Mouse (Mus musculus) kidney, adult 18-20 months (tissue): ENCODE data around the gene Tmem207.
"Not testable (repeated sequence)": the region's sequence is repeated elsewhere in the genome, so short reads cannot be mapped to it uniquely, and the experiment has no call there.

Experiments
- DNase-seq: peaks from one replicate; pipeline ENCODE4 v3.0.0; 2021

The Tmem207 gene

DNA sequence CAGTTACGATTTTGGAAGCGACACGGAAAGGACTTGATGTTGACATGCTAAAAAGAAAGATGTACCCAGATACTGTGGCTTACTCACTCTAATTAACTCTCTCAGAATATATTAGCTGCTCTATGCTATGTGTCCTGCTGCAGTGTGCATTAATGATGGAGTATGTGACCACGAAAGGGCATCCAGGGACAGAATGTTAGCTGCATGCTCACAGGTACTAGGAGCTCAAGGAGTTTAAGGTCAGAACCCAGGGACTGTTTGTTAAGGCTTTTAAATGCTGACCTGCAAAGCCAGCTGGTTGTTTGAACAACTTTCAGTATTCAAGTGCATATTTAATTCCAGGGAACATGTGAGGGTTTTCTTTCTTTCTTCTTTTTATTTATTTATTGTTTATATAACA, at the start of gene Tmem207:
Gene Tmem207, minus strand, starts transcription at position 101 of the 400 bp plus-strand sequence.
- no peak for DNase-seq

DNA sequence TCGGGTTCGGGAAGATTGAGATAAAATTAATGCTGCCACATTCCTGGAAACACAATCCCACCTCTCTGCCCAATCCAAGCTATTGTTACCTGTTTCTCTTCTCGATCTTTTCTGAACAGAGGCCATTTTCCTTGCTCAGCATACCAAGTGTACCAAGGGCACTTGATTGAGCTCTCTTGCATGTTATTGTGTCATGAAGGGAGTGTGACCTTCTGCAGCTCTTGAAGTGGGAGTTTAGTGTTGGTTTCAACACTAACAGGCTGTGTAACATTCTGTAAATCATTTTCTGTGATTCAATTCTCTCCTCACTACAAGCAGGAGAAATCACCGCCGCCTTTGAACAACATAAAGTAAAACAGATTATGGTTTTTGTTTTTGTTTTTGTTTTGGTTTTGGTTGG, 47.6 kb upstream of the Tmem207 start:
- DNase-seq, result no peak

DNA sequence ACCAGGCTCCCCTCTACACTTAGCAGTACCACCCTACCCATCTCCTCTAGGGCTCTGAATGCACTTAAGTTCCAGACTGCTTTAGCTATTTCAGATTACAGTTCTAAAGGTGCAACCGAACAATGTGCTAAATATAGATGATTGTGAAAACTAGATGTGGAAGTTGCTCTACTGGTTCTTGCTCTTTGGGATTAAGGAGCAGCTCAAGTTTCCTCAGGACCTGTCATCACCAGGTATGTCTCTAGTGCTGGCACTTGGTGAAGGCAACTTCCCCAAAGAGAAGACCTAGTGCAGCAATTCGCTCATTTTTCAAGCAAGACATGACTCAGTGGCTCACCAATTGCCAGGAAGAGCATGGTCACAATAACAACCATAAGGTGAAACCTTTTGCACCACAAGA, 45.3 kb upstream of the Tmem207 start:
- no peak for DNase-seq

DNA sequence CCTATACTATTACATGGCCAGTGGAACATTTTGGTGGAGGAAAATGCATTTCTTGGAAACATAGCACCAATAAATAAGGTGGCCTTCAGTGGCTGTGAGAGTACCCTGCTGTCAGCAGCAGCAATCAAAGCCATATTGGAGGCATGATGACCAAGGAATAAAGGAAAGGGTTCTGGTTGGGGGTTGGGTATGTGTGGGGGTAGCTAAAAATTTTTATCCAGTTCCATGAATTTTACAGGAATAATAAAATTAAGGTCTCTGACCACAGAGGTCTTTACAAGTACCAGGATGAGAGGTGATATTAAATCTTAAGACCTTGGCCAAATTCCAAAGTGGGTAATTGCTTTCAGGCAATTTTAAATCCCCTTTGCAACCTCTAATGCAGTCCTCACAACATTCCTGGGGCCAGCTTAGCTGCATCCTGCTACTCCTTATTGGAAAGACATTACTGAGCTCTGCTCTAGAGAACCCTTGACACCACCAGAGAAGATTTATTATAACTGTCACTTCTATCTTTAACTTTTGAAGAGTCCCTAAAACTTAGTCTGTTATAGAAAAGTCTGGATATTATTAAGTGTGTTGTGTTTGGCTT, 42.9 kb upstream of the Tmem207 start:
- no peak for DNase-seq

DNA sequence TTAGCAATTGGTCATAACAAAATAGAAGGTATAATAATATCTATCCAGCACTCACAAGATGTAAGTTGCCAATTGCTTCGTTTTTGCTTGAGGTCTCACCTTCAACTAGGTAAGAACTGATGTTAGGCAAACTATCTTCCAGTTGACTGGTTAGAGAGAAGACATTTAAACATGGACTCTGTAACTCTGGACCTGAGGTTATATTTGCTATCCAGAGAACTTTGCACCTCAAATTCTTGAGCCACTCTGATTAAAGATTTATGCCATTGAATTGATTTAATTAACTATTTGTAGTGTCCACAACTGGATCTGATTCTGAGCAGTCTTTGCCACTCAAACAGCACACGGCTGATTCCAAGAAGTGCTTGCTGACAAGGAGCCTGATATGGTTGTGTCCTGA, 36.2 kb upstream of the Tmem207 start:
- no peak for DNase-seq

DNA sequence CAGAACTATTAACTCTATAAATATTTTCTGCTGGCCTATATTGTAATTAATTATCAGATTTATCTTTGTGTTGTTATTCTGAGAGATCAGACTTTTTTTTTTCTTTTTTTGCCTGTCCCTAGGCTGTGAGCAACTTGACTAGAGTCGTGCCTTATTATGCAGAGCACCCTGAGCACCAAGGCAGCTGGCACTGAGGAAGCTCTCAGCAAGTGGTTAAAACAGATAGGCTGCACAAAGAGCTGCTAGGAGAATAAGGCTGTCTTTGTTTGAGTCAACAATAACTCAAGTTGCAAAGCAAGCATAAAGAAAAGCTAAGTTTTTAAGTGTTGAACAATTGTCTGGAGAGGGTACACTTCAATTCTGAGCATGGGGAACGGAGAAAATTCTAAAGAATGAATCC, 35.2 kb upstream of the Tmem207 start:
- no peak for DNase-seq

DNA sequence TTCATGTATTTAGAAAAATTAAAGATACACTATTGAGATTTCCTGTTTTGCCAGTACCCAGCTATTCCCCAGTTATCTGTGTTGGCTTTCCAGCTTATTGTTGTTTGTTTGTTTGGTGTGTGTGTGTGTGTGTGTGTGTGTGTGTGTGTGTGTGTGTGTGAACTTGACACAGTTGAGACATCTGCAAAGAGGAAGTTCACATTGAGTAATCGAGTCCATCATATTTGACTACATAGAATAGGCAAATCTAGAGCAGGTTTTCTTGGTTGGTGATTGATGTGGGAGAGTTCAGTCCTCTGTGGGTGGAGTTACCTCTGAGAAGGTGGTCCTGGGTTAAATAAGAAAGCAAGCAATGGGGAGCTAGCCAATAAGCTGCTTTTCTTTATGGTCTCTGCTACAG, 32.2 kb upstream of the Tmem207 start:
- DNase-seq, result no peak

DNA sequence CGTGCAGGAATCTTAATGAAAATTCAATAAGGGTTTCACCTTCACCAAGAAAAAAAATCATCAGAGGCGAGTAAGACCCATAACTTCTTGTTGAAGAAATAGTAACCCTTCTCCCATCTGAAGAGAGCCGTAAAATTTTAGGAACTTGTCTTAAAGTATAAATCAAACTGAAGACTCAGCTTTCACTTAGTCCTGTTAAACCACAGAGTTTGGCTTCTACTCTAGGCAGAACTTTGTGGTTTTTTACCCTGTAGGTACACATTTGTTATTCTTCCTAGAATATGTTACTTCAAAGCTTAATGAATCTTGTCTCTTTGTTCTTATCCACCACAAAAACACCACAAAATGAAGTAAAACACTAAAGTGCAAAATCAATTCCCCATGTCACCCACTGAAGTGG, 25.7 kb upstream of the Tmem207 start:
- DNase-seq, result no peak

DNA sequence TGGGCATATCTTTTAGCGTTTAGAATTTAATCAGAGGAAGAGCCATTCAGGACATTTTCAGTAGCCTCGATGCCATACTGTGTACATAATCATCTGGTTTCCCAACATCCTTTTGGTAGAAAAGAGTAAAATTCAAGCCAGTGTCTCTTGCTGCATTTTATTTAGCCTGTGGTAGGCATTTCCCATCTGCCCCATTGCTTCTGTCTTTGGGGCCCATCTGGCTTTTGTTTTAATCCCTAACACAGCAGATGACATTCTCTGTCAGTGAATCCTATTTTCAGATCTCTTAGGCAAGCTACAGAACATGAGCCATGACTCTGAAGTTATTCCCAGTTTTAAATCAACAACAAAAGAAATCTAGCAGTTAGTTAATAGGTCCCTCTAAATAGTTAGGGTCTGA, 22.7 kb upstream of the Tmem207 start:
- no peak for DNase-seq

DNA sequence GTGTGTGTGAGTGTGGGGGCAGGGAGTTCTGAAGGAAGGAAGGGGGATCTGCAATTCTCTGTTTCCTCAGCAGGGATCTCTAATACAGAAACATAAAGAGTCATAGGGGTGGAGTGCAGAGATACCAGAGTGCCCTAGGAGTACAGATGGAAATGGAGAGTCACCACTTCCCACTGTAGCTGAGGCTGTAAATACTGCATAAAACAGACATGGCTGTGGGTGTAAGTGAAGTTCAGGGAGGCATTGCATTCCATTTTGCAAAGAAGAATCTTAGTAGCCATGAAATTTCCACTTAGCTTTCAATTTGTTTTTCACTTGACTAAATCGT, 20.3 kb upstream of the Tmem207 start:
- DNase-seq, result no peak

DNA sequence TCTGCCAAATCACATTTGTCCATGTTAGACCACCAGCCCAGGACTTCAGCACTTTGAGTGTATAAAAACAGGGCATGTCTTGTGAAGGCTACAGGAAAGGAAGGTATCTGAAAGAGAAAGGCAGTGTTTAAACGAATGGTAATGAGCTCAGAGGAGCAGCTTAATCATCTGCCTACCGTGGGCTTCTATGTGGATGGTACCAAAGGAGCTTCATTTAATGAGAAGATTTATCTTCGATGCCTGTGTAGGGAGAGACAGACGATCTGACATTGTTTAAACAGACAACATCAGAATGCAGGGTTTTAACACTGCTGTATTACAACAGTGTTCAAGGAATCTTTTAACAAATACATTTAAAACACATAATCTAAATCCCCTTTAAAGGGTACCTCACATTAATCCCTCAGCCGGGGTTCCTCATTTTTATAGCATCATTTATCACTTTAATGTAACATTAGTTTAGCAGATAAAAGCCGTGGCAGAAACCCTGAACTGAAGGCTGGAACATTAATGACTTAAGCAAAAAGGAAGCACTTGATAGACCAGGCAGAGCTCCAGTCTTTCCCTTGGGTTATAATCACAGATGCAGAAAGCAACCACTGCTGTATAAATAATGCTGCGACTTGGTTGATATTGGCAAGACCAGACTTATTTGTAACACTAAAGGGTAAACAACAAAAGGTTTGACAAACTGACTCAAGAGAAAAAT, 19.8 kb upstream of the Tmem207 start:
- DNase-seq, result no peak

DNA sequence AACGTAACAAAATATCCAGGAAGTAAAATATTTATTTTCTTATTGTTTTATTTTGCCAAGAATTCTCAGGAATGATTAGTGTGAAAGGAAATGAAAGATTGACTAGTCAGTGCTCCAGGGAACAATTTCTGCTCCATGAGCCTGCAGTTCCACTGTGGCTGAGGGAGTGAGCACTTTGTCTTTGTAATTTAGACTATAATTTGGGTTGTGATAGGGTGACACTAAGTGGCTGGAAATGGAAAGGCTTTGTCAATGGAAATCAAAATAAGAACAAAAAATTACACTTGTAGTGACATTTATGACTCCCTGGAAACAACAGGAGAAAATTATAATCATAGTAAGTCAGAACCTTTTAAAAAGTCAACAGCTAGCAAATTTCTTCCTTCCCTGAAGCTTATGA, 5.7 kb upstream of the Tmem207 start:
- no peak for DNase-seq

DNA sequence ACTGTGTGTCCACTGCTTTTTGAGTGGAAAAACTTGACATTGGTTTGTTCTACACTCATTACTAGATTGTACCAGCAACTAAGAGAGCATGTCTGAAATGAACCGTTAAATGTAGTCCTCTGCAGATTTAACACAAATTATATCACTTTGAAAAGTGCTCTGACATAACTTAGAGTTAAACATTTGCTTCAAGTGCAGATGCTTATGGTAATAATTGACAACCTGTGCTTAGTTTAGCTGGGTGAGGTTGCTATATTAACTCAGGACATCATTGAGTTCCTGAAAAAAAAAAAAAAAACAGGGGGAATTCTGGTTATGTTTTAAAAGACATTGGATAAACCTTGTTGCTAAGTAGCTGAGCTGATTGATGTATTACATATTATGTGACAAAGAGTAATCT, 3.9 kb upstream of the Tmem207 start:
- no peak for DNase-seq

DNA sequence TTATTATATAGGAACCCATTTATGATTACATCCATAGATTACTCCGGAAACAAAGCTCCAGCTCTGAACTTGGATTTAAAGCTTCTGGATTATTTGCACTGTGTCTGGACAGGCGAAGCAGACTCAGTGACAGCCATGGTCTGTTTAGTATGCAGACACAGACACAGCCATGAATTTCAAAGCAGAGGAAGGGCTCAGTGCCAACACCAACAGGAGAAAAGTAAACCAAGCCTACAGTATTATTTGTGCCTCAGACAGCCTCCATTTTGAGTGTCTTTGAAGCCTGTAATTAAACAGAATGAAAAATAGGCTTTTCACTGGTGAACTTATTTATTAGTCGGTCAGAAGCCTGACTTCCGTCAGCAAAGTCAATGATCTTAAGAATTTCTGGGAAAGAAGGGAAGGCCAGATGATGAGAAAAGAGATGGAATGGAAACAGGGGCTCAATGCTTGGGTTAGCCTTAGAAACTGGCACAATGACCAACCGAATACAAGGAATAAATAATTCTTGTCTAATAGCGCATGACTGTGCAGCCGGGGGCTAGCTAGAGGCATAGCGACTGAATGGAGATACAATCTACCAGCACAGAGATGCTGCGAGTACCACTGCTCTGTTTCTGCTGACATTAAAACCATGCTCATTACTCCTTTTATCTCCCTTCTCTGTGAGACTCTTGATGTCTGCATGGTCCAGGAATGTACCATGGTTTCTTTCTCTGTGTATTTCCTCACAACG, 1.5 kb upstream of the Tmem207 start:
- DNase-seq, result peak; percentile 21

DNA sequence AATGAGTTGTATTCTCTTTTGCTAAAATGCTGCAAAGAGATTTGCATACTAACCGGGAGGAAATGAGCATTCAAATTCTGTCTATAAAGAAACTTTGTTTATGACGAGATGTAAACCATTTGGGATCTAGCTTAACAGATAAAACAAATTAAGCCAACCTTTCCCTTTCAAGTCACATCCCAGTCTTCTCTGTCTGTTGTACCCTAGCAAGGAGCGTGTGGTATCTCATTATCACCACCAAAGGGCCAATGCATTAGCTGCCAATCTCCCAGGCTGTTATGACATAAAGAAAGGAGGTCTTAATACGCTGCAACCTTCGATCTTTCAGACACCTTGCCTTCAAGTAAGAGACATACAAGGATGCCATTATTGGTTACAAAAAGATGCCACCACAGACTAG, 737 bp downstream of the Tmem207 start:
- DNase-seq, result no peak

DNA sequence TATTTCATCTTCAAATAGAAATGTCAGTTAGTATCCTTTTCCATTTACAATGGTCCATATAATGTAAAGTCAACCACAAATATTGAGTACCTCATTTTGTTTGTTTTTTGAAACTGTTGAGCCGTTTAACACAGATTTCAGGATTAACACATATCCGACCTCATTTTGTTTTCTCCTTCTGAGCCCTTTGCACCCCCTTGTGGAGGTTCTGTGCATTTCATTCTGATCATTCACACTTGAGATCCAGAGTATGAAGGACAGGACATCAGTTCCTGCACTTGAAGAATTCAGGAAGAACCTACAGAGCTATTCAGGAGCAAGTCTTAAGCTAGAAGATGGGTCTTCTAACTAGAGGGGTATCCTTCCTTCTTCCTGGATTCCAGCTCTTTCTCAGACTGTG, 7.0 kb downstream of the Tmem207 start:
- DNase-seq, result peak; percentile 25

DNA sequence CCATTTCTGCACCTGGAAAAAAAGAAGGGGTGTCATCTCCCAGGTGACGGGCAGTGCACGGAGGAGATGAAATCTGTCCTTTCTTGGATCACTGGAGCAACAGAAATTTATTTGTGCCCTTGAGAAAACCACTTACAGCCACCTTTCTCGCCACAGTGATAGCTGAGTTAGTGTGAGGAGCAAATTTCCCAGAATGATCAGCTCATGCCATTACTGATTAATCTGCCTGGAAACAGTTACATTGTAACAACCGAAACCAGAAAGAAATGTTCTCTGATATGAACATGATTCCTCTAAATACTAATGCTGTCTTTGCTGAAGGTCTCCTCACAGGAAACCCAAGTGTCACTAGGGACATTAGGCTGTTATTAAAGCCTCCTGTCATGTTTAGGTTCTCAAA, 21.6 kb downstream of the Tmem207 start:
- peak; percentile 16 for DNase-seq

DNA sequence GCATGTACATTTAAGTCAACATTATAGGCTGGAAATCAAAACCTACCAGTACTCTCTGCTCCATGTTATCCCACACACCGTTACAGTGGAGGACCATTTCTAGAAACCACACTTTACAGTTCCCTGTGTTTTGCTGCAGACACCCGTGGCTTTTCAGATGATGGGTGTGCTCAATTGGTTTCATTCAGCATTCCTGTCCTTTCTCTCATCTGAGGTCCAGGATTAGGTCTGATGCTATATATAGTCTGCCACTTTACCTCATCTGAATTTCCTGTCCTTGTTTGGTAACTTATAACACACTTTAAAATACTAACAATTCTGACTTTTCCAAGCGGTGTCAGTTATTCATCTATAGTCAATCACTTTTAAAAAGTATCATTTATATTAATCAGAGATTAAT, 25.8 kb downstream of the Tmem207 start:
- DNase-seq, result no peak

DNA sequence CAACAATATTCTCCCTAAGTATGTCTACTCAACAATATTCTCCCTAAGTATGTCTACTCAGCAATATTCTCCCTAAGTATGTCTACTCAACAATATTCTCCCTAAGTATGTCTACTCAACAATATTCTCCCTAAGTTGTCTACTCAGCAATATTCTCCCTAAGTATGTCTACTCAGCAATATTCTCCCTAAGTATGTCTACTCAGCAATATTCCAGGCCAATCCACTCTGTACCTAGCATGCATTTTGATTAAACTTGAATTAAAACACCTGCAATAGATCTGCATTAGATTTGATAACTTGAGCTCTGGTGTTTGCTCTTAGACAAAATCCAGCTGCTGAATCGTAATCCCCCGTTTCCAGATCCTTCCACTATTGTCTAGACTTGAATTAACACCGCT, 26.9 kb downstream of the Tmem207 start:
- DNase-seq, result not testable (repeated sequence)

DNA sequence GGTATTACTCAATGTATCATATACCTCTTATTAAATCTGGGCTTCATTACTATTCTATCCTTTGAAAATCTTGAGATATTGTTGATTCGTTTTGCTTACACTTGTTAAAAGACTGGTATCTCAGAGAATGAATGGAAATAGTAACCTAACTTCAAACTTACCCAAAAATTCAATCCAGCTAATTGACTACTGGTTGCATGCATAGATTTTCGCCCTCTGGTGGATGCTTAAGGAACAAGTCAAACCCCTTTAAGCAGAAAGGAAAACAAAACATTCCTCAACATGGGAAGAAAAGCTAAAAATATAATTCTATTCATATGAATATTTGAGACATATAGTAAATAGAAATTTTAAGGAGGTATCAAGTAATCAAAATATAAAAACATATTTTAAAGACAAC, 30.8 kb downstream of the Tmem207 start:
- DNase-seq, result no peak

DNA sequence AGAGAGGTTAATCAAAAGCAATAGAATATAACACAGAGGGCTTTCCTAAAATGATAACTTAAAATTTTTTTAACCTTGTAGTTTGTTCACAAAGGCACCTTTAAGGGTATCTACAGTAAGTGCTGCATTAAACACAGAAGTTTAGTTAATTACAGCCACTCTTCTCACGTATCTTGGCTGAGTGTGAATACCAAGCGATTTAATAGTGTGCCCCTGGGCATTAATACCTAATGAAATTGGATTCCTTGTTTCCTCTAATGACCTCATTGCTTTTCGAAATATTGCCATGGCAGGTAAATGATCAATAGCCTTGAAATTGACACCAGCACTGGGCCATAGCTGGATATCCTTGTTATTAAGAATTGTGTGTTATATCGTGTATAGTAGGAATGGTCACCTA, 55.3 kb downstream of the Tmem207 start:
- no peak for DNase-seq

DNA sequence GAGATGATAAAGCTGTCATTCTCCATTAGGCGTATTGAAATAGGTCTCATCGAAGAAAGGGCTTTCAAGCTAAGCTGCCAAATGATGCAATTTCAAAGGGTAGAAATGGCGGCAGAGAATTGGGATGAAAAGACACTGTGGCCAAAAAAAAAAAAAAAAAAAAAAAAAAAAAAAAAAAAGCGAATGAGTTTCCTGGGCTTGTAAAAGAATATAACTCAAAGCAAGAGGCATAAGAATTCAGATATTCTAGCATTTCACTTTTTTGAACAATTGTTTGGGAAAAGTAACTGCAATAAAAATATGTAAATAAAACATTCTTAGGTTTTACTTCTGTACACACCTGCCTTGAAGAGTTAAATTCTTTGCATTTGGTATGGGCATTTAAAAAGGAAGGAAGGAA, 60.0 kb downstream of the Tmem207 start:
- no peak for DNase-seq

DNA sequence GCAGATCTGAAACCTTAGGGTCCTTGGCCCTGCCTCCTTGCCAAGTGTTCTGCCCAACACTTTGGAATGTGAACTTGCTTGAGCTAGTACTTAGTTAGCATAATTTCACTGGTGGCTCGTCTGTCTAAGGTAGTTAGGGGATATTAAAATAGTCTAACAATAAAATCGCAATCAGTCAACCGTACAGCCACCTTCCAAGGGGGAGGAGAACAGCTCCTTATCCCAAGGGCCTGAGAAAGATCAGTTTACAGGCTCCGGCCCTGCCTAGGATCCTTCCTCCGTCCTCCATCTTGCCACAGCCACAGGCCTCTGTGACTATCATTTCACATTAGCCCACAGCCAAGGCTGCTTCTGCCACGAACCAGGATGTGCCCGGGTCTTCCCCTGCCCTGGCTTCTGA, 63.7 kb downstream of the Tmem207 start, which contains the start of gene Cldn16:
Gene Cldn16, plus strand, starts transcription at position 301 of the 400 bp plus-strand sequence.
- no peak for DNase-seq

DNA sequence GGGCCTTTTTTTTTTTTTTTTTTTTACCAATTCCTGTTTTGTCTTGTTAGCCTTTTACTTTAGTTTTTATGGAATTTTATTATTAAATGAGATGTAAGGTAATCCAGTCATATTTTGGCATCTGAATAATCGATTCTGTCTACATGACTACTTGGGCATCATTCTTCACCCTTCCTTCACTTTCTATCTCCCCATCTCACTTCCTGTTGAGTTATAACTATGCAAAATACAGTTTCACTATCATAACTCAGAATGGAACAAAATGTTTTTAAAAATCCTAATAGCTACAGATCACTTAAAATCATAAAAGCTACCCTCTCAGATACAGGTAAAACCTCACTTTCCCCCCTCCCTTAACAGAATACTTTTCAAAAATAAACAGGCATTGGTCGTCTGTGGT, 70.4 kb downstream of the Tmem207 start:
- no peak for DNase-seq

DNA sequence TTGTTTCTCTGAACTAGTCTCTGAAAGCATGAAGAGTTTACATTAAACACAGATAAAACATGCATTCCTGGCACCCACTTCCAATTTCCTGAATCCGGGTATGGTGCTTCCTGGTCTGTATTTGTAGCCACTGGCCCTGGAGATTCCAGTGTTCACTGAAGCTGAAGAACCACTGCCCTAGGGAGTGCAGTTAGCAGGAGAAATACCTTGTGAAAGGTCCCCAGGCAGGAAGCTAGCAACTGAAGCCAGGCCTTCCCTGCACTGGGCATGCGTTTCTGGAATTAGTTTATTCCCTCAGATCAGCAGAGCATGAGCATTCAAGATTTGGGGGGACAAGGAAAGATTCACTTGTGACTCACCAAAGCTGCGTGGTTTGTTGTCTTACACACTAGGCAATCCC, 72.4 kb downstream of the Tmem207 start:
- DNase-seq, result no peak
